Mouse (Mus musculus) ES-Bruce4 (cell line): ENCODE data around the gene Plgrkt. TPM values are rescaled to one million over a fixed set of nuclear protein-coding genes. Genes with fewer than 3 reads are reported as not detected.

ENCODE experiments used
- H3K27ac ChIP-seq: 2 replicates; pipeline ENCODE4 v1.5.1; 2012; ENCODE audit warnings: low read length, inconsistent platforms; ENCODE audit not compliant: insufficient read depth
- H3K27me3 ChIP-seq: 2 replicates; pipeline ENCODE4 v1.6.1; 2012; ENCODE audit warnings: mild to moderate bottlenecking, low read length, inconsistent platforms; ENCODE audit not compliant: control insufficient read depth, poor library complexity, insufficient read depth, severe bottlenecking
- H3K36me3 ChIP-seq: 2 replicates; pipeline ENCODE4 v1.6.1; 2012; ENCODE audit warnings: inconsistent platforms, mild to moderate bottlenecking, low read length, moderate library complexity; ENCODE audit not compliant: control insufficient read depth, poor library complexity, insufficient read depth, severe bottlenecking
- H3K4me1 ChIP-seq: one replicate; pipeline ENCODE4 v1.8.1; 2011; ENCODE audit warnings: low read length; ENCODE audit not compliant: control insufficient read depth, insufficient read depth
- H3K4me3 ChIP-seq: 2 replicates; pipeline ENCODE4 v1.5.1; 2011; ENCODE audit warnings: low read depth, mild to moderate bottlenecking, low read length
- H3K9ac ChIP-seq: 2 replicates; pipeline ENCODE4 v1.6.1; 2012; ENCODE audit warnings: low read depth, mild to moderate bottlenecking, inconsistent platforms; ENCODE audit not compliant: poor library complexity, severe bottlenecking
- H3K9me3 ChIP-seq: replicated peaks from 2 replicates; pipeline ENCODE4 v1.6.1; 2012; ENCODE audit warnings: mild to moderate bottlenecking, low read length, inconsistent platforms; ENCODE audit not compliant: control insufficient read depth, poor library complexity, insufficient read depth, severe bottlenecking
- CTCF ChIP-seq: IDR thresholded peaks from one replicate; pipeline ENCODE4 v1.8.1; 2011; ENCODE audit warnings: low read depth, low read length
- EP300 ChIP-seq: IDR thresholded peaks from 2 replicates; pipeline ENCODE4 v1.6.1; 2011; ENCODE audit warnings: low read depth, low read length; ENCODE audit not compliant: insufficient read depth
- POLR2A ChIP-seq: IDR thresholded peaks from one replicate; pipeline ENCODE4 v1.8.1; 2011; ENCODE audit warnings: low read length; ENCODE audit not compliant: insufficient read depth
- polyA plus RNA-seq: library from polyadenylated mRNA; stranded (reverse); fragments of >200 nt; gene quantifications from 2 replicates; pipeline ENCODE4 v1.2.4, GENCODE M21; 2011; ENCODE audit warnings: low read depth; ENCODE audit not compliant: missing spikeins, insufficient read depth, insufficient read length

The Plgrkt gene
- polyA plus RNA-seq, 1 experiment = 35.8 TPM

DNA sequence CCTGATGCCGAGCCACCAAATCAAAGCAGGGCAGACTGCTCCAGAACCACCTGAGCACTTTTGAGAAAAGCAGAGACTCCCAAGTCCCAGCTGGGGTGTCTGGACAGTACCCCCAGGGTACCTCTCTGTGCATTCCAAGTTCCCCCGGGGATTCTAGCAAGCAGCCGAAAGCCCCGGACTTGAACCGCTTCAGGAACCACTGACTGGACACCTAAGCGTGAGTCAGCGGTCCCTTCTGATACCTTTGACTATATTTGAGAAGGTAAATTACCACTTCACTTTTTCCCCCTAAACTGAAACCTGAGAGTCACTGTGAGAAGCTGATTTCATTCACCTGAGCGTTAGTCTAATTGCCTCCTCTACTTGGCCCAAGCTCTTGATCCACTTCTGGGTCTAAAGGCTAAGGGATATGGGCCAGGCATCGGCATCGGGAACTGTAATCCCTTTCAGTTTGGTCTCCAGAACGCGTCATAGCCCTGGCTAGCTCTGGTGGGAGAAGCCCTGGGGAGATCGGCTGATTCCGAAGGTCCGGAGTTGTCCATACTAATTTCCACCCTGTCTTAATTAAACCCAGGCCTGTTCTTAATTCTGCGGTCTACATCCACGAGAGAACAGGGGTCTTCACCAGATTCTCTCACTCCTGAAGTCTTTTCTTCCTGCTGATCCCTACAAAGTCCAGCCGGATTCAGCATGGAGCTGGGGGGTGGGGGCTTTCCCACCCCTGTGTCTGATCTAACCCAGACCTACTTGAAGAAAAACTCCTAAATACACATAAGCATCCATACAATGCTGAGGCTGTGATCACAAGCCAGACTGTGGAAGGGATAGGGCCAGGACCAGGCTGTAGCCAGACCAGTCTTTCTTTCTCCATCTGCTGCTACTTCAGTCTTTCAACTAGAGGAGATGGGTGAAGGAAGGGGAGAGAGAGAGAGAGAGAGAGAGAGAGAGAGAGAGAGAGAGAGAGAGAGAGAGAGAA, 39.1 kb upstream of the Plgrkt start:
- no peaks in the 10 kb centered on the region for H3K27me3 ChIP-seq
- H3K36me3 ChIP-seq = no peaks in the 10 kb centered on the region
- H3K27ac ChIP-seq = no peak overlapping the region
- no peak overlapping the region for H3K4me3 ChIP-seq
- no peak overlapping the region for H3K9ac ChIP-seq
- H3K9me3 ChIP-seq = no peaks in the 10 kb centered on the region
- TF ChIP-seq POLR2A = no peak
- no peak for TF ChIP-seq CTCF
- no peak for TF ChIP-seq EP300
- H3K4me1 ChIP-seq = no peaks in the 10 kb centered on the region

- H3K4me1 ChIP-seq = no peaks in the 10 kb centered on the region
- no peak for TF ChIP-seq EP300
- TF ChIP-seq POLR2A = no peak
- no peak for TF ChIP-seq CTCF
- no peak overlapping the region for H3K4me3 ChIP-seq
Observed at GRCm38 (mm10) chr19:29405388-29405787, 38.2 kb upstream of the Plgrkt start.

GRCm38 (mm10) chr19:29403251-29403650, 36.1 kb upstream of the Plgrkt start:
- Histone ChIP-seq H3K9ac (no peak overlapping the region), H3K27me3 (no peaks in the 10 kb centered on the region), H3K9me3 (no peaks in the 10 kb centered on the region), H3K4me1 (no peaks in the 10 kb centered on the region), H3K36me3 (no peaks in the 10 kb centered on the region), H3K27ac (no peak overlapping the region), H3K4me3 (no peak overlapping the region)
- TF ChIP-seq CTCF (no peak), EP300 (no peak), POLR2A (no peak)

More at GRCm38 (mm10) chr19:29405388-29405787, 38.2 kb upstream of the Plgrkt start:
- H3K27me3 ChIP-seq = no peaks in the 10 kb centered on the region
- H3K9me3 ChIP-seq = no peaks in the 10 kb centered on the region
- no peak overlapping the region for H3K9ac ChIP-seq
- H3K36me3 ChIP-seq = no peaks in the 10 kb centered on the region
- H3K27ac ChIP-seq = no peak overlapping the region

GRCm38 (mm10) chr19:29402621-29403020, 35.4 kb upstream of the Plgrkt start:
- peaks cover 5% of the 10 kb centered on the region; the same call in 1 of the 2 replicates for H3K9me3 ChIP-seq
- H3K36me3 ChIP-seq = no peaks in the 10 kb centered on the region
- no peak overlapping the region for H3K4me3 ChIP-seq
- H3K27ac ChIP-seq = no peak overlapping the region
- no peaks in the 10 kb centered on the region for H3K27me3 ChIP-seq
- H3K9ac ChIP-seq = no peak overlapping the region
- TF ChIP-seq CTCF (no peak), POLR2A (no peak), EP300 (no peak)
- H3K4me1 ChIP-seq = no peaks in the 10 kb centered on the region

GRCm38 (mm10) chr19:29400466-29400865, 33.3 kb upstream of the Plgrkt start:
- no peak overlapping the region for H3K4me3 ChIP-seq
- no peak overlapping the region for H3K9ac ChIP-seq
- no peak overlapping the region for H3K27ac ChIP-seq
- no peaks in the 10 kb centered on the region for H3K27me3 ChIP-seq
- H3K36me3 ChIP-seq = no peaks in the 10 kb centered on the region
- peaks cover 7% of the 10 kb centered on the region; the same call in 1 of the 2 replicates for H3K9me3 ChIP-seq
- no peaks in the 10 kb centered on the region for H3K4me1 ChIP-seq
- TF ChIP-seq POLR2A = no peak
- no peak for TF ChIP-seq EP300
- TF ChIP-seq CTCF = no peak

DNA sequence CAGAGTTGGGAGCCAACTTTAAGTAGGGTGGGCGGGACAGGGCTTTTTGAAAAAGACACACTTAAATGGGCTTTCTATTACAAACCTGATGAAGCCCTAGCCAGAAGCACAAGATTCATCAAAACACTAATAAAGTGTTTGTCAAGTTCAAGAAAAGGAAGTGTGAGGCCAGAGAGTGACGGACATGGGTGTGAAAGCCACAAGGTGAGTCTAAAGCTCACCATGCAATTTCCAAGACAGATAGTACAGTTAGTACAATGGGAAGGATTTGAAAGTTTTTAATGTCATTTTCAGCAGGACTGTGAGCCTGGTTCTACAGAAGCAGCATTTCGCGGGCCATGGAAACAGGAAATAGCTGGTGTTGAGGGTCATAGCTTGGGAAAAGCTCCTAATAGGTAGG, 32.6 kb upstream of the Plgrkt start:
- Histone ChIP-seq H3K27ac (no peak overlapping the region), H3K9me3 (peaks cover 7% of the 10 kb centered on the region; the same call in 1 of the 2 replicates), H3K36me3 (no peaks in the 10 kb centered on the region), H3K27me3 (no peaks in the 10 kb centered on the region), H3K4me1 (no peaks in the 10 kb centered on the region), H3K4me3 (no peak overlapping the region), H3K9ac (no peak overlapping the region)
- TF ChIP-seq EP300 (no peak), CTCF (no peak), POLR2A (no peak)
